Mouse (Mus musculus) left cerebral cortex, postnatal 14 days (tissue): ENCODE results near the gene Golga2. TPM values are rescaled to one million over a fixed set of nuclear protein-coding genes. Genes with fewer than 3 reads are reported as not detected.
"Not testable (repeated sequence)": the region's sequence is repeated elsewhere in the genome, so short reads cannot be mapped to it uniquely, and the experiment has no call there.

Experiments
- DNase-seq, 2 experiments: peaks; one replicate each; pipeline ENCODE4 v3.0.0; 2021 to 2022; ENCODE audit warnings: low spot score in 2 of 2, mixed read lengths in 1 of 2
- intact Hi-C: fragments of 180-260 bp; cut with DNase I; formaldehyde crosslinking; loops from one replicate; pipeline ENCODE4 v1.15.1; 2025
- total RNA-seq, 2 experiments: library from RNA; stranded (reverse); gene quantifications; 2 replicates each; pipeline ENCODE4 v1.2.3; 2021

The Golga2 gene
- total RNA-seq, 2 experiments from 2014 or later = 78.9 to 83.9 TPM

- intact Hi-C loops = no loop called here
- no peak for DNase-seq
These were observed 3.2 kb upstream of the Golga2 start for GRCm38 (mm10) chr2:32283986-32284385.

GRCm38 (mm10) chr2:32287923-32288367, 761 bp downstream of the Golga2 start, which contains the start of gene Swi5:
Swi5 (minus strand) TSS chr2:32288075.
- intact Hi-C loops = loop anchor here (5.0 kb wide), 1 partner anchor 51 kb away; the partner anchor contains the start of gene Pomt1
- peak; percentile 99 to 100 for DNase-seq

- intact Hi-C loops = loop anchor here (5.0 kb wide), 1 partner anchor 51 kb away; the partner anchor contains the start of gene Pomt1
These were observed 1.3 kb downstream of the Golga2 start for GRCm38 (mm10) chr2:32288371-32288931.

GRCm38 (mm10) chr2:32289578-32289977, 2.4 kb downstream of the Golga2 start:
- DNase-seq = no peak
- intact Hi-C loops = loop anchor here (5.0 kb wide), 1 partner anchor 52 kb away; the partner anchor contains the start of gene Pomt1

More at GRCm38 (mm10) chr2:32288371-32288931, 1.3 kb downstream of the Golga2 start:
- DNase-seq = peak in 1 of 2 experiments; percentile 50

GRCm38 (mm10) chr2:32294348-32294747, 7.2 kb downstream of the Golga2 start:
- intact Hi-C loops = no loop called here
- DNase-seq = no peak

- no peak for DNase-seq
These were observed 8.1 kb downstream of the Golga2 start for GRCm38 (mm10) chr2:32295285-32295684.

GRCm38 (mm10) chr2:32295842-32296241, 8.7 kb downstream of the Golga2 start:
- intact Hi-C loops, DNase-seq: not testable (repeated sequence)

More at GRCm38 (mm10) chr2:32295285-32295684, 8.1 kb downstream of the Golga2 start:
- intact Hi-C loops = no loop called here

- intact Hi-C loops = no loop called here
- no peak for DNase-seq
These were observed 12.3 kb downstream of the Golga2 start for GRCm38 (mm10) chr2:32299469-32299868.

GRCm38 (mm10) chr2:32302952-32303351, 15.8 kb downstream of the Golga2 start:
- DNase-seq = no peak
- intact Hi-C loops = no loop called here

GRCm38 (mm10) chr2:32304145-32304832, 17.1 kb downstream of the Golga2 start:
- intact Hi-C loops = no loop called here
- DNase-seq = peak; percentile 66 to 67

GRCm38 (mm10) chr2:32305668-32306067, 18.5 kb downstream of the Golga2 start:
- DNase-seq = no peak
- intact Hi-C loops = no loop called here

- DNase-seq = no peak
- intact Hi-C loops = no loop called here
These were observed 19.0 kb downstream of the Golga2 start for GRCm38 (mm10) chr2:32306176-32306575.

GRCm38 (mm10) chr2:32307247-32307798, 20.1 kb downstream of the Golga2 start:
- intact Hi-C loops = no loop called here
- no peak for DNase-seq

GRCm38 (mm10) chr2:32307941-32308760, 21.0 kb downstream of the Golga2 start:
- peak; percentile 78 to 86 for DNase-seq
- intact Hi-C loops = no loop called here

- DNase-seq = no peak
- intact Hi-C loops = no loop called here
These were observed 21.8 kb downstream of the Golga2 start for GRCm38 (mm10) chr2:32308870-32309568.

GRCm38 (mm10) chr2:32310096-32310845, 23.1 kb downstream of the Golga2 start:
- intact Hi-C loops = no loop called here
- no peak for DNase-seq

- intact Hi-C loops = no loop called here
- DNase-seq = no peak
These were observed 24.5 kb downstream of the Golga2 start for GRCm38 (mm10) chr2:32311443-32312317.
